Mouse (Mus musculus) ZHBTc4 (cell line): ENCODE data around the gene Igf2r.

Experiments used
- DNase-seq: peaks from one replicate; pipeline ENCODE4 v3.0.0-alpha.2; 2011; ENCODE audit warnings: low read depth, low spot score

Gene Igf2r

DNA sequence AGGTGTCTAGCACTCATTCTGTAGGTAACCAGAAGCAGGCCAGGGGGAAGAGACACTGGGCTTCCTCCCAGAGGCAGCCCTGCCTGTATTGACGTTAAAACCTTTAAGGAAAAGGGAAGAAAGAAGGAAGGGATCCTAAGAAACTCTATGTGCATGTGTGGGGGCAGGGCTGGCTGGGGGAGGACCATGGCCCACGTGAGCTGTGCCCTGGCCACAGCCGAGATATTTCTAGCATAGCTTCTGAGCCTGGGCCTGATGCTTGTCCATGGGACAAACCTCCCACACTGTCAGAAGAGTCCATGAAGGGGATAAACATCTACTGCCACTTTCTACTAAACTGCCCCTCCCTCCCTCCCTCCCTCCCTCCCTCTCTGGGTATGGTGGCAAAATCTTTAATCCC lies 95.6 kb downstream of the Igf2r start:
- DNase-seq = no peak

DNA sequence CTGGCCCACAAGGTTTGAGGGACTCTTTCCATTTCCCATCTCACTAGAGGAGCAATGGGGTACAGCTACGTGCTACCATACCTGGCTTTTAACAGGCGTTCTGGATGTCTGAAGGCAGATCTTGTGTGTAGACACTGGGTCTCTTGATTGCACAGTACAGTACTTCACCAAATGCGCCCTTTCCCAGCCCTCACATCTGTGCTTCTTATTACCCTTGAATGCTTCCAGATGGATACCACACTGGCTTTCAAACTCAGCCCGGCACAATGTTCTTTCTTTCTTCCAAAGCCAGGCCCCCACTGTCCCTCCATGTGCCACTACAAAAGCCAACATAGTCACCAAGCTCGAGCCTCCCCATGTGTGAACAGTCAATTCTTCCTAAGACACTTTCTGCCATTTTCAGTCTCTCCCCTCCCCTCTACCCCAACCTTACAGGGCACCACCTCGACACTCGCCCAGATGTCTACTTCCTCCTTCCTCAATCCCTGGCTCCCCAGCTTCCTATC lies 97.1 kb downstream of the Igf2r start:
- DNase-seq = no peak

DNA sequence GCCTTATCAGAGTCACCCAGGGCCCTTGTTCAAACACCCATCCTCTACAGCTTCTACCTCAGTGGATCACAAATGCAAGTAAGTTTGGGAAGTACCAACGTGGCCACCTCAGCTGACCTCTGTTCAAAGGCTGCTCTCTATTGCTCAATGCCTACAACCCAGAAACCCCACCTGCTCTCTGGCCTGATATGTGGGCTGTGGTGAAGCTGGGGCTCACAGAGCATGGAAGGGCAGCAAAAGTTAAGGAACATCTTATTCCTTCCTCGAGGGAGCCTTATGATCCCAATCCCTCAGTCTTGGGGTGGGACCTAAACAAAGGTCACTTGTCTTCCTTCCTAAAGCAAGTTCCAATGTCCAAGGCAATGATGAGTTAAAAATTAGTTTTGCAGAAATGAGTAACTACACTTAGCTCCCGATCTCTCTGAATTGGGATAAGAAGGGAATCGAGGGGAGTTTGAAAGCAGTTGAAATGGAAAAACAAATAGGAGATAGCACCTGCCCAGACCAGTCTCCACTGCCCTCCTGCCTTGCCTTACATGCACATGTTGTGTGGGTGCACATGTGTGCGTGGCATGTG lies 98.3 kb downstream of the Igf2r start:
- no peak for DNase-seq

DNA sequence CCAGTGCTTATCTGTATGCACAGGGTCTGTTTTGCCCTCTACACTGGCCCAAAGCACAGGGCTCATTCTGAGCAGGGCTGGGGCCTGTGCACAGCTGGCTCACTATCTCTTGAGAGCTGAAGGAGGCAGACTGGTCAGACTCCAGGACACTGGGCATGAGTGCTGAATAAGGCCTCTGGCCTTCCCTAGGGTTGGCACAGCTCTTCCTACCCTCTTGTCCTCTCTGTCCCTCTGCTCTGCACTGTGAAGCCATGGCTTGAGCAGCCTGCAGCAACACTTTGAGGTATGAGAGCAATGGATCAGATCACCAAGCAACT lies 100.1 kb downstream of the Igf2r start:
- no peak for DNase-seq

DNA sequence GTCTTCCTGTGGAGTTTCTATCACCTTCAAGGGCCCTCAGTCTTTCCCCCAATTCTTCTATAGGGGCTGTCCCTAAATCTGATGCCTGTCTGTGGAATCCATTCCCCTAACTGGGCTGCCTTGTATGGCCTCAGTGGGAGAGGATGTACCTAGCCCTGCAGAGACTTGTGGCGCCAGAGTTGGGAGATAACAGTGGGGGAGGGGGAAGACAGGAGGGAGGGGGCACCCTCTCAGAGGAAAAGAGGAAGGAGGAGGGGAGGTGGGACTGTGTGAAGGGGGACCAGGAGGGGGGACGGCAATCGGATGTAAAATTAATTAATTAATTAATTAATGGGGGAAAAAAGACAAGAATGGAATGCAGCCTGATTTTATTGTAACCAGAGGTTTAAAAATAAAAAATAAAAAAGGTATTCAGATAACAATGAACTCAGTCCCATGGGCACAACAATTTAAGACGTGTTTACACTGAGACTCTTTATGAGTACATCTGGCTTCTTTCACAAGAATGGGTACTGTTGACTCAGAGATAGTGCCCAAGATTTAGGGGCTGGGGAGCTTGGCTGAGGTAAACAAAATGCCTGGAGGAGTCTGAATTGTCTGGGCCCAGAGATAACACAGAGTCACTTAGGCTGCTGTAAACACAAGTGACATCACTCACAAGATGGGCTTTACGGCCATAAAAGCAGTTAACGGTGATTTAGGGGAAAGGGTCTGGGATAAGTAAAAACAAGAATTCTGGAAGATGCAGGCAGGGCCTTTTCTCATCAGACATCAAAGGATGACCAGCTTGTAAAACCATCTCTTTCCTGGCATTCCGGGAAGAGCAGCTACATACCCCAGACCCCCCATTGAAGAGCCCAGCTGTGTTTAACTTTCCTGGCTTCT lies 100.7 kb downstream of the Igf2r start:
- DNase-seq = no peak

DNA sequence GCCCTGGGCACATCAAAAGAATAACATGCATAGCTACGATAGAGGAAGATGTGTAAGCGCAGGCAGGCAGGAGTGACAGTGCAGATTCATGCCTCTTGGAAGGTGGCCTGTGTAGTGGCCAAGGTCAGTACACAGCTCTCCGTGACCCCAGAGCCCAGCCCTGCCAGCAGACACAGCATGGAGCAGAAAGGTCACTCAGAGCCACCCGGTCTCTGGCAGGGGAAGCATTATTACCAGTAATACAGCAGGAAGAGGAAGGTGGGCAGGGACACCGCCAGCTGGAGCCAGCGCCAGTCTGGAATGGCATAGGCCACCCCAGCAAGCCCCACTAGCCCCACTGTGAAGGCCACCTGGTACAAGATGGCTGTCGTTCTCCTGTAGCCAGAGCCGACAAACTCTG lies 105.3 kb downstream of the Igf2r start:
- no peak for DNase-seq

DNA sequence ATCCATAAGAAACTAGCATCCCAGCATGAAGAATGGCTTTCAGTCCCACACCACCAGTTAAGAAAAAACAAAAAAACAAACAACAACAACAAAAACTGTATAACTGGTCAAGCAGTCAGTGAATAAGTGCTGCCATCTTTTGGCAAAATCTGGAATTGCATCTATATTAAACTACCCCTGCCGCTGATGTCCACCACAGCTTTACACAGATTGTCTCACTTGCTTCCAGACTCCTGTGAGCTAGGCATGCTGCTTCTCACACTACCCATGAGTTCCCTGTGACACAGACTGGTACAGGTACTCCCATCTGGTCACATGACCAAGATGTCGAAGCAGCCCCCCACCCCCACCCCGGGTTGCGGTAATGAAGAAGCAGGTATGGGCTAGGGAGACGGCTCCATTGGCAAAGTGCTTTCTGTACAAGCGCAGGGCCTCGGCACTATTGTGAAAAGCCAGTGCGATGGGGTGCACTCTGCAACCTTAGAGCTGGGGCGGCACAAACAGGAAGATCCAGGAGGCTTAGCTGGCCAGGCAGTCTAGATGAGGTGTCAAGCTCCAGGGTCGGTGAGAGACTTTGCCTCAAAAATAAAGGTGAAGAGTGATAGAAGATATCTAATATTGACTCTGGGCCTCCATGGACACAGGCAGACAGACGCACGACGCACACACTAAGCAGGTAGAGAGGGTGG lies 108.7 kb downstream of the Igf2r start:
- DNase-seq = peak; percentile 49

DNA sequence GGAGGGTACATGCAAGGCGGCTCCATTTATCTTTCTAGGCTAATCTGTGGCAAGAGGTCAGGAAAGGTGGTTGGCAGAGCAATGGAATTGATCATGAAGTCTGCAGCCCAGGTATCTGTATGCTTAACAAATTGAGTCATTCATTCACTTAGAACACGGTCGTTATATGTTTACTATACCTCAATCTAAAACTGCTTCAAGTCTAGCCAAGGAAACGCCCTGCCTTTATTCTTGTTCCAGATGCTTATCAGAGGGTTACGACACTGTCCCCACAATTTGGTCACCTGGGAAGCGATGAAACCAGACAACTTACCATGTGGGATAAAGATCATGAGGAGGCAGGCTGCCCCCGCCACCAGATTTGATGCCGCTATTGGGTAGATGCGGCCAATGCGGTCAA lies 110.2 kb downstream of the Igf2r start:
- DNase-seq = no peak

DNA sequence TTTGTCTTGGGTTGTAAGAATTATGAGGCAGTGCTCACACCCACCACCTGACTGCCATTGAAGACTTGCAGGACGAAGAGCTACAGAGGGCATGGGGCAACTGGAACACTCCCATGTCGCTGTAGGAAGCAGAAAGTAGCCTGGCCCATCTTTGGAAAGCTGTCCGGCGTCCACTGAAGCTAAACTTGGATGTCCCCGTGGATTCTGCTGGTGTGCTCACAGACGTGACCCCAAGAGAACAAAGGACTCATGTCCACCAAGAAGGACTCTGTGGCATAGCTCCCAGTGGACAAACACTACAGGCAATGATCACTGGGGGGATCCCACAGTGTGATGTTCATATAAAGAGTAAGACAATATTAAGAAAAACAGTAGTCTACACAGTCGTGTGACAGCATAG lies 110.7 kb downstream of the Igf2r start:
- DNase-seq = no peak

DNA sequence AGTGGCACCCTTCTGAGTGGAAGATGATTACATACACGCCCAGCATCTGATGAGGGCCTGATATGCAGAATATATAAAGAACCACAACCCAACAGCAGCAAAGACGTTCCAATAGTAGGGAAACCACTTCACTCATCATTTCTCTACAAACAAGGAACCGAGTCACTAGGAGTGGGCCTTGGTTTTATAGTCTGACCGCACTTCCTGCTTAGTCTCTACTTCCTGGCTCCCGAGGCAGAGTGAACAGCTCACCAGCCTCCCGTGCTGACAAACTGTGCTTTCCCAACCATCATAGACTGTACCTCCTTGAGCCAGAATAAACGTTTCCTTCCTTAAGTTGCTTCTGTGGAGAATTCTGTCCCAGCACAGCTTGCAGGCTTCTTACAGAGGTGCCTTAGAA lies 113.6 kb downstream of the Igf2r start:
- DNase-seq = no peak

DNA sequence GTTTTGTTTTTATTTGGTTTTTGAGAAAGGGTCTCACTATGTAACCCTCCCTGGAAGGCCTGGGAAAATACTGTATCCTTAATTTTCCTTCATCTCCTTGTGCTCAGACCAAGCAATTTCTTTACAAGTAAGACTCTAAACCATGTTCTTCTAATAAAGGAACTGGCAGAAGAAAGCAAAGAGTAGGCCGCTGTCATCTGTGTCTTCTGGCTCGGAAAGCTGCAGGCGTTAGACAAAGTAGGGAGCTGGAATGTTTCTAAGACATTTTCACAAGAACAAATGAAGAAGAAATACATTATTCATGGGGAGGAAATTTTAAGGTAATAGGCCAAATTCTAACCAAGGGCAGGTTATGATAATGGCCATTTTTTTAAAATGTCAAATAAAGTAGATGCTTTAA lies 115.4 kb downstream of the Igf2r start:
- DNase-seq = no peak

DNA sequence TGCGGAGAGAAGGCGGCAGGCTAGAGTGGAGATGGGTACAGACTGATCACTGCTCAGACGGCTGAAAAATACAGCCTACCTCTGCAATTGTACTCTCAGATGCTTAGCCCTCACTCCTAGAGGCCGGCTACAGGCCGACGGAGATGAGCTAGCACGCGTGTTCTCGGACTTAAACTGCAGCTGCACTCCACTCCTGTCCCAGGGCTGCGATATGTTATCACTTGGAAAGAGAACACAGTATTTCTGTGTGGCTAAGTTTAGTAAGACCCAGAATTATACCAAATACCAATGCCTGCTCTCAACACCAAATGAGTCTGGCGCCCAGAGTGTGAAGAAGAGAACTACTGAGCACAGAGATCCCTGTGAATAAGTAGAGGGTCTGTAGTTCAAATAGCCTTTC lies 116.9 kb downstream of the Igf2r start:
- no peak for DNase-seq

DNA sequence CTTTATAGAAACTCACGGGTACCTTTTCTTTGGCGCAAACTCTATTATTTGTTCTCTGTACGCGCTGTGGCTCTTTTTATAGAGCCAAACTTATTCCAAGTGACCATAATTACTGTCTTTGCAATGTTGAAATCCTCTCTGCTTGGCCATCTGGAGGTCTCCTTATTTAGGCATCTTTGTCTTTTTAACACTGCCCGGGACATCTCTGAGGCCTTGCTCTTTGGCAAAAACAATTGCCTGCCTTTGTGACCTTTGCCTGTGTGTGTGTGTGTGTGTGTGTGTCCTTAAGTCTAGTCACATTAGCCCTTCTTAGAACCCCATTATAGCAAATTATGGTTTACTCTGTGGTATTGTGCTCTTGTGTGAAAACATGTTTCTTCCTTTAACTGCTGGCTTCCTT lies 124.0 kb downstream of the Igf2r start:
- no peak for DNase-seq

DNA sequence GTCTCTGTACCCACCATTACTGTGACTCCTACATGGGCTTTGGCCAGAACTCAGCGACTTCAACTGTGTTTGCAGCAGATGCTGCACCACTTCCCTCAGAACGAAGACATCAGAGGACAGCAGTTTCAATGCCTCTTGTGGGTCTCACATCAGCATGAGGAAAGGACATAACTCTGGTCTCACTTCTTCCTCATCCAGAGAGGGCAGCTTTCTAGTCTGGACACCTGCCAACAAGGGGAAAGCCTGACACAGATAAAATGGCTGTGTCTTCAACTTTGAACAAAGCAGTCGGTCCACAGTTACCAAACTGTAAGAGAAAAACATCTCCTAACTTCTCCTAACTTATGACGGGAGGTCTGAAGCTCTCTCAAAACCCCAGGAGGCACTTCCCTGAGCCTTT lies 128.4 kb downstream of the Igf2r start:
- no peak for DNase-seq

DNA sequence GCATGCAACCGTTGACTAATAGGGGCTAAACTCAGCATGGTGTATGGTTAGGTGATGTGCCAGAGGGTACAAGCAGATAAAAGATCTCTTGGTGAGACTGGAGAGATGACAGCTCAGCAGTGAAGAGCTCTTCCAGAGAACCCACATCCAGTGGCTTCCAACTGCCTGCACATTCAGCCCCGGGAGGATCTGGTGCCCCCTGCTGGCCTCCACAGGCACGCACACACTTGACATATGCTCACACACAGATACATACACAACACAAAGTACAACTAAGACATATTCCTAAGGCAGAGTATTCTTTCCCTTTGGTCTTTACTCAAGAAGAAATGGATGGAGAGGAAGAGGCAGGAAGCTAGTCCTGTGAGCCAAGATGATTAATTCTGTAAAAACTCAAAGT lies 129.9 kb downstream of the Igf2r start:
- peak; percentile 40 for DNase-seq

DNA sequence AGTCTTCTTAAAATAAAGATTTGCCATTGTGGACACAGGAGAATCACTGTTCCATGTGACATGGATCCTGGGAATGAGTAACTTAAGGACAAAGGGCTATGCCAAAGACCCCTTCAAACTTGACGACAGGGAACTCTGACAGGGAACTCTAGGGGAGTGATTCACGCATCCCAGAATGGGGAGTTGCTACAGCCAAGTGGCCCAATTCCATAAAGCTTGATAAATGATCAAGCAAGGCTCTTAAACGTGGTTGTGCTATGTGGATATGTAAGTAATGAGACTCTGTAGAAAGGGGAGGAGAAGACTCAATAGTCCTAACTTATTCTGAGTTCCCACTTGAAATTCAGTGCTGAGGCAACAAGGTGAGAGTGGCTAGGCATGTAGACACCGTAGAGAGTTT lies 134.7 kb downstream of the Igf2r start:
- DNase-seq = no peak
